Mouse (Mus musculus) heart, postnatal 10 days (tissue): ENCODE results near the gene Qser1. TPM values are rescaled to one million over a fixed set of nuclear protein-coding genes. Genes with fewer than 3 reads are reported as not detected.

Experiments used
- DNase-seq, 2 experiments: peaks; one replicate each; pipeline ENCODE4 v3.0.0; 2021
- intact Hi-C: fragments of 180-260 bp; cut with DNase I; formaldehyde crosslinking; loops from one replicate; pipeline ENCODE4 v1.15.1; 2025
- total RNA-seq, 2 experiments: library from RNA; stranded (reverse); gene quantifications; 2 replicates each; pipeline ENCODE4 v1.2.3; 2021

Qser1 gene
- total RNA-seq, 2 experiments from 2014 or later, result 25.1 to 30.1 TPM

GRCm38 (mm10) chr2:104817555-104818330, 1.2 kb upstream of the Qser1 start:
- intact Hi-C loops, result no loop called here
- DNase-seq, result peak in 1 of 2 experiments; percentile 15

DNA sequence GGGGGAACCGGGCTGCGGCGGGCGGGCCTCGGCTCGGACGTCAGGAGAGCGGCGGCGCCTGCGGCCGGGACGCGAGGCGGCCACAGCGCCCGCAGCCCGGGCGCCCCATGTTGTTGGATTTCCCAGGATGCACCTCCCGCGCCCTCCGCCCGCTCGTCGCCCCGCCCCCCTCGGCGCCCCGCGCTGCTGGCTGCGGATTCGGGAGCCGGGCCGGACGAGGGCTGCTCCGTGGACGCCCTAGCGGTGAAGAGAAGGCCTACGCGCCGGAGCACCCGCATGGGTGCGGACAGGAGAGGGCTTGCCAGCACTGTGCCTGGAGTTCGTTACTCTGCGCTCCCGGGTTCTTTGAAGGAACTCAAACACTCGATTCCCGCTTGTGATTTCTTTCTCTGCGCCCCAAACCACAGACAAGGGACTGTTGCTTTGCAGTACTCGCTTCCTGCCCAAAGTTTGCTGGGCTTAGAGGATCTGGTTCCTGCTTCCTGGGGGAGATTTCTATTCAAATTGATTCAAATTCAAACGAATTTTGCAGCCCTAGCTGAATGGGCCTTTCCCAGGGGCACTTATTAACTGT, 393 bp upstream of the Qser1 start:
- peak; percentile 93 to 94 for DNase-seq
- intact Hi-C loops, result no loop called here

DNA sequence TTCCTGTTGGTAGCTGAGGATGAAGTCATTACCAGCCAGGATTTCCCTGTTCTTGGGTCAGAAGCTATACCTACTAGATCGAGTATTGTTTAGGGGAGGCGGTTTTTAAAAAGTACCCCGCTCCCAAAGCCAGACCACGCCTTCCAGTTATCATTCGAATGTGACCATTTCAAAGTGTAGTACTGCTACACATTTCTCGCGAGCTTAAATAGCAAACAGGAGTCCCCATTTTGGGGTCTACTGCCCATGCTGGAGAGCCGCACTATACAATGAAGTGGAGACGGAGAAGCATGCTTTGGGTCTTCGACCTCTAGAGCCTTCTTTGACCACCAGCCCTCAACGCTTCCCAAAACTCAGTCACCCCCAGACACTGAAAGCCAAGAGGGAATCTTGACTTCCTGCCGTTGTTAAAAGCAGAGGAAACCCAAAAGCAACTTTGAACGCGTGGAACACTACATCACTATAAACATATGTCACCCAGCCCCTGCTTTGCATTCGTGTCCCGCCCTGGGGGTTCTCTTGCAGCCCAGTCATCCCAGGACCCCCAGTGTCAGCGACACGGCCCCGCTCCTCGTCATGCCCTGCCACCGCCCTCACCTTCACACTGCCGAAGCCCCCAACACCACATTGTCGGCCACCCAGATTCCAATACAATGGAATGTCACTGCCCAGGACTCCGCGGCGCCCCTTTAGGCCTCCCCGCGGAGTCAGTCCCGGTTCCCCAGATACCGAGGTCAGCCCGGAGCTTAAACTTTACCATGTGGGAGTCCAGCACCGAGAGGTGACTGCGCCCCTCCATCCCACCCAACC, 794 bp downstream of the Qser1 start:
- intact Hi-C loops, result no loop called here
- DNase-seq, result peak; percentile 54 to 61

- intact Hi-C loops, result no loop called here
These were observed 2.2 kb downstream of the Qser1 start for GRCm38 (mm10) chr2:104814181-104814951.

GRCm38 (mm10) chr2:104805435-104805834, 11.1 kb downstream of the Qser1 start:
- DNase-seq, result no peak
- intact Hi-C loops, result no loop called here

More at GRCm38 (mm10) chr2:104814181-104814951, 2.2 kb downstream of the Qser1 start:
- DNase-seq, result no peak

DNA sequence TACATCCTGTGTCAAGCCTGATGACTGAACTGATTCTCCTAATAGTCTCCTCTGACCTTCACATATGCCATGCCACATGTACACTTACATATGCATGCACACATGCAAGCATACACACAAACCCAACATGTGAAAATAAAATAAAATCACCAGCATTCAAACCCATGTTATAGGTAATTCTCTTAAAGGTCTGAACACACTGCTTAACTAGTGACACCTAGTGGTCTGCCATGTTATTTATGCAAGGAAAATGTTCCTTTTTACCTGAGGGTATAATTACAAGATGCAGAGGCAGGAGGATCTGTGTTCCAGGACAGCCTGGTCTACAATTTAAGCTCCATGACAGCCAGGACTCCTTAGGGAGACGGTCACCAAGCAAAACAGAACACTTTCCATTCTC, 41.8 kb downstream of the Qser1 start:
- intact Hi-C loops, result loop anchor here (1.0 kb wide), 1 partner anchor 89 kb away; no protein-coding TSS in a partner anchor

GRCm38 (mm10) chr2:104768697-104769096, 47.9 kb downstream of the Qser1 start:
- no peak for DNase-seq
- intact Hi-C loops, result no loop called here

More for the DNA sequence above, 41.8 kb downstream of the Qser1 start:
- DNase-seq, result peak; percentile 10 to 25

- intact Hi-C loops, result no loop called here
These were observed 52.5 kb downstream of the Qser1 start for GRCm38 (mm10) chr2:104764018-104764417.

GRCm38 (mm10) chr2:104763134-104763703, 53.3 kb downstream of the Qser1 start:
- intact Hi-C loops, result no loop called here
- DNase-seq, result no peak

More at GRCm38 (mm10) chr2:104764018-104764417, 52.5 kb downstream of the Qser1 start:
- no peak for DNase-seq

- intact Hi-C loops, result no loop called here
These were observed 65.9 kb downstream of the Qser1 start for GRCm38 (mm10) chr2:104750611-104751010.

GRCm38 (mm10) chr2:104748652-104749183, 67.8 kb downstream of the Qser1 start:
- DNase-seq, result no peak
- intact Hi-C loops, result loop anchor here (2.0 kb wide), 1 partner anchor 64 kb away; no protein-coding TSS in a partner anchor

More at GRCm38 (mm10) chr2:104750611-104751010, 65.9 kb downstream of the Qser1 start:
- no peak for DNase-seq

GRCm38 (mm10) chr2:104746251-104746650, 70.3 kb downstream of the Qser1 start:
- intact Hi-C loops, result no loop called here
- DNase-seq, result no peak

GRCm38 (mm10) chr2:104743971-104744370, 72.6 kb downstream of the Qser1 start:
- intact Hi-C loops, result no loop called here
- DNase-seq, result no peak

DNA sequence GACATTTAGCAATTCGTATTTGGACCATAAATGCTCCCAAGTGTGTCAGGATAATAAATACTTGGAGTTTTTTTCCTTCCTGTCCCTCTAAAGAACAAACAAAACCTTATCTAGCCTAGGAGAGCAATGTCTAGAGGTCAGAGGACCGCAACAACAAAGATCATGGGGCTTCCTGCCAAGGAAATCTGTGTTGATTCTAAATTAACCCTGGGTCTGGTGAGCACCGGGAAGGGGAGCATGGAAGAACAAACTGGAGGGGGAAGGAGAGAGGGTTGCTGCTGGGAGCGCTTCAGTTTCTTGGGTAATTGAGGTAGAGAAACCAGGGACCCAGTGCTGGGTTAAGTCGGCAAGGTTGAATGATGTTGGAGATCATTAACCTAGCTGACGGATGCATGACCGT, 73.4 kb downstream of the Qser1 start:
- intact Hi-C loops, result no loop called here
- peak; percentile 18 to 20 for DNase-seq

DNA sequence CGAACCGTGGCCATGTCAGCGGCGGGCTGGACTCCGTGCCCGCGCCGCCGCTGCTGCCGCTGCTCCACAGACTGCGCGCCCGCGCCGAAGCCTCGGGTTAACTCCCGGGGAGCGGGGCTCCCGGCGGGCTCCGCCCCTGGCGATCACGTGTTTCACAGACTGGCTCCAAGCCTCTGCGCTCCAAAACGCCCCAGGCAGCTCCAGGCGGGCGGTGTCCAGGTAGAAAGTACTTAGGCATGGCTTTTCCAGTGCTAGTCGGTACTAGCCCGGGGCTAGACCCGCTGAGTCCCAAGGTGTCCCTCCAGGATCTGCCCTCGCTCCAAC, 73.9 kb downstream of the Qser1 start, which contains the start of gene Depdc7:
Gene Depdc7, minus strand, starts transcription at position 138 of the 324 bp plus-strand sequence.
- intact Hi-C loops, result no loop called here
- peak; percentile 93 for DNase-seq

- DNase-seq, result no peak
- intact Hi-C loops, result no loop called here
These were observed 74.4 kb downstream of the Qser1 start for GRCm38 (mm10) chr2:104741896-104742740.

DNA sequence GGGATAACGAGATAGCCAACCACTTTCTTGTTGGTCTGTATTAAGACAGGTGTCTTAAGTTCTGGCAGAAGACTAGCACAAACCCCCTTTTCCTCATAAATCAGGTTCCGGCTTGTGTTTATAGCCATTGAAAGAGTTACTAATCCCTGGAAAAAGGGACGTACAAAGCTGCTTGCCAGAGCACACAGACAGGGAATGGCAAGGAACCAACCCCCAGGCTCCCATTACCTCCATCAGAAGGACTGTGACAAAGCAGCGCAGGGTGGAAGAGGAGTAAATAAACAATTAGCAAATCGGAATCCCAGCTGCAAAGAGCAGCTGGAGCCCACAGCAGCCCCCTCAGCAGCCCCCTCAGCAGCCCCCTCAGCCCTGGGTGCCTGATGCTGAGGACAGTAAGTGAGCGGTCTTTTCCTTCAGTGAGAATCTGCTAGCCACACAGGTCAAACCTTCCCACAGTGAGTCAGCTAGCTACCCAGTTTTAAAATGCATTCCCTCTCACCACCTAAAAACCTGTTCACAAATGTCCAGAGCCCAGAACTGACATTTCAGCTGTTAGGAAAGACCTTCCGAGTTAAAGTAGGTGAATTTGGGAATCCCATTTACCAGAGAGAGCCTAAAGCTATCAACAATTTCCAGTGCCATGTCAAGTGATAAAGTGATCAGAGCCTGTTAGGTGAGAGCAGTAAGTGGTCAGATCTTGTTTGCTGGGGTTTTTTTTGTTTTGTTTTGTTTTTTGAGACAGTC, 75.4 kb downstream of the Qser1 start:
- intact Hi-C loops, result no loop called here

More for the DNA sequence above, 75.4 kb downstream of the Qser1 start:
- no peak for DNase-seq
